Mouse (Mus musculus) lung, postnatal 0 days (tissue): ENCODE results near the gene Mlph. TPM values are rescaled to one million over a fixed set of nuclear protein-coding genes. Genes with fewer than 3 reads are reported as not detected.

ENCODE experiments used
- ATAC-seq: fragments of 200-750 bp; cut with Nextera tagmentation; 2 replicates; pipeline ENCODE4 v1.8.0; 2017; ENCODE audit warnings: moderate library complexity
- DNase-seq: peaks from one replicate; pipeline ENCODE4 v3.0.0-alpha.2; 2016; ENCODE audit warnings: low spot score
- H3K27ac ChIP-seq: fragments of 300-500 bp; sonication (generic); 2 replicates; pipeline ENCODE4 v1.5.1; 2014; ENCODE audit warnings: antibody characterized with exemption, mild to moderate bottlenecking, low read length, mixed read lengths
- H3K27me3 ChIP-seq: fragments of 300-500 bp; sonication (generic); replicated peaks from 2 replicates; pipeline ENCODE4 v1.6.1; 2014; ENCODE audit warnings: low read length, mixed read lengths; ENCODE audit not compliant: insufficient read depth
- H3K36me3 ChIP-seq: fragments of 300-500 bp; sonication (generic); 2 replicates; pipeline ENCODE4 v1.6.1; 2014; ENCODE audit warnings: low read length, mixed read lengths; ENCODE audit not compliant: insufficient read depth
- H3K4me1 ChIP-seq: fragments of 300-500 bp; sonication (generic); 2 replicates; pipeline ENCODE4 v1.6.1; 2014; ENCODE audit warnings: antibody characterized with exemption, low read depth, low read length, mixed read lengths; ENCODE audit not compliant: insufficient read depth
- H3K4me2 ChIP-seq: fragments of 300-500 bp; sonication (generic); replicated peaks from 2 replicates; pipeline ENCODE4 v1.6.1; 2014; ENCODE audit warnings: low read depth, mild to moderate bottlenecking, low read length, moderate library complexity, mixed read lengths
- H3K4me3 ChIP-seq: fragments of 300-500 bp; sonication (generic); 2 replicates; pipeline ENCODE4 v1.5.1; 2014; ENCODE audit warnings: low read depth, low read length
- H3K9ac ChIP-seq: fragments of 300-500 bp; sonication (generic); replicated peaks from 2 replicates; pipeline ENCODE4 v1.6.1; 2014; ENCODE audit warnings: low read depth, mild to moderate bottlenecking
- H3K9me3 ChIP-seq: fragments of 300-500 bp; sonication (generic); 2 replicates; pipeline ENCODE4 v1.6.1; 2016; ENCODE audit warnings: low read length, mixed read lengths
- CTCF ChIP-seq: IDR thresholded peaks from 2 replicates; pipeline ENCODE4 v1.5.1; 2016; ENCODE audit warnings: antibody characterized with exemption, mild to moderate bottlenecking
- EP300 ChIP-seq: IDR thresholded peaks from 2 replicates; pipeline ENCODE4 v1.6.1; 2016; ENCODE audit warnings: antibody characterized with exemption, mild to moderate bottlenecking, control low read depth
- WGBS: fragments of 180-500 bp; shearing (Covaris S2); extraction: QIAGEN DNeasy Blood & Tissue Kit; methylation state at CpG from one replicate; pipeline ENCODE4 v1.1.7; 2014; 5-methylcytosine and 5-hydroxymethylcytosine counted together
- polyA plus RNA-seq: library from polyadenylated mRNA; unstranded; fragments of >200 nt; fragmentation: Nextera tagmentation; extraction: Ambion mirVana; gene quantifications from 2 replicates; pipeline ENCODE4 v1.2.1, GENCODE M21; 2015

Mlph gene
- polyA plus RNA-seq, 1 experiment from 2014 or later = 2.7 TPM

DNA sequence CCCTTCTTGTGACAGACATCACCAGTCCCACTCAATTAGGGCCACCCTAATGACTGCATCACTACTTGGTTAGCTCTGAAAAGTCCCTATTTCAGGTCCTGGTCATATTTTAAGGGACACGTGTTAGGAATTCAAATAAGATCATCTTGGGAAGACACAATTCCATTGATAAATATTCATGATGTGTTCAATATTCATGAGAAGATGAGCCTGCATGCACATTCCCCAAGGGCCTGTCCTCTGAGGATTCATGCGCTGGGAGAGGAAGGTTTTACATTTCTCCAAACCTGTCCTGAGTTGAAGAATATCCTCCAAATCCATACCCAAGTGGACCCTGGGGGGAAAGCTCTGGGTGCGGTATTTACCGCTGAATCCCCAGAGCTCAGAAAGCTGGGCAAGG, 61.1 kb downstream of the Mlph start:
- 94% methylated on average over 4 of the region's 4 CpGs for WGBS
- no peaks in the 10 kb centered on the region for H3K27me3 ChIP-seq
- DNase-seq (no peak), ATAC-seq (no peak)
- no peak overlapping the region for H3K9ac ChIP-seq
- H3K36me3 ChIP-seq = no peaks in the 10 kb centered on the region
- H3K4me2 ChIP-seq = no peak overlapping the region
- no peak overlapping the region for H3K4me3 ChIP-seq
- H3K9me3 ChIP-seq = no peaks in the 10 kb centered on the region
- H3K4me1 ChIP-seq = no peaks in the 10 kb centered on the region
- no peak for TF ChIP-seq CTCF
- TF ChIP-seq EP300 = no peak
- H3K27ac ChIP-seq = no peak overlapping the region

- Histone ChIP-seq H3K27me3 (no peaks in the 10 kb centered on the region), H3K4me3 (no peak overlapping the region), H3K9me3 (no peaks in the 10 kb centered on the region), H3K36me3 (no peaks in the 10 kb centered on the region), H3K9ac (no peak overlapping the region), H3K4me2 (no peak overlapping the region), H3K4me1 (no peaks in the 10 kb centered on the region), H3K27ac (no peak overlapping the region)
- TF ChIP-seq CTCF (no peak), EP300 (peak; percentile 70)
- ATAC-seq (peak; percentile 86), DNase-seq (peak; percentile 89)
- WGBS = 53% methylated on average over 10 of the region's 10 CpGs
These were observed 65.9 kb downstream of the Mlph start for GRCm38 (mm10) chr1:90980638-90981330.

DNA sequence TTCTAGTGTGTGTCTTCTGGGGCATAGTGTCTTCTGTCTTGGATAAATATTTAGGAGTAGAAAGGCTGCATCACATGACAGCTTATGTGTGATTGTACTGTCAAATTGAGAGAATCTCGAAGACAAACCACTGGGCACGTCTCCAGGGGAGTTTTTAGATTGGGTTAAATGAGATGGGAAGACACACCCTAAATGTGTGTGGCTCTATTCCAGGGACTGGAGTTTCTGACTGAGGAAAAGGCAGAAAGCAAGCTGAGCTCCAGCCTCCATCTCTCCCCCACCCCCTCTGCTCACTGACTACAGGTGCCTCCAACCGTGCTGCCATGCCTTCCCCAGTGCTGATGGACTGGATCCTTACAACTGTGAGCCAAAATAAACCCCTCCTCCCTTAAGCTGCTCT, 66.5 kb downstream of the Mlph start:
- H3K9me3 ChIP-seq = no peaks in the 10 kb centered on the region
- no peak overlapping the region for H3K4me2 ChIP-seq
- ATAC-seq (no peak), DNase-seq (no peak)
- H3K27me3 ChIP-seq = no peaks in the 10 kb centered on the region
- no peak for TF ChIP-seq EP300
- no peak for TF ChIP-seq CTCF
- no peaks in the 10 kb centered on the region for H3K4me1 ChIP-seq
- H3K4me3 ChIP-seq = no peak overlapping the region
- H3K27ac ChIP-seq = no peak overlapping the region
- H3K9ac ChIP-seq = no peak overlapping the region
- no peaks in the 10 kb centered on the region for H3K36me3 ChIP-seq
- 43% methylated on average over 3 of the region's 3 CpGs for WGBS

DNA sequence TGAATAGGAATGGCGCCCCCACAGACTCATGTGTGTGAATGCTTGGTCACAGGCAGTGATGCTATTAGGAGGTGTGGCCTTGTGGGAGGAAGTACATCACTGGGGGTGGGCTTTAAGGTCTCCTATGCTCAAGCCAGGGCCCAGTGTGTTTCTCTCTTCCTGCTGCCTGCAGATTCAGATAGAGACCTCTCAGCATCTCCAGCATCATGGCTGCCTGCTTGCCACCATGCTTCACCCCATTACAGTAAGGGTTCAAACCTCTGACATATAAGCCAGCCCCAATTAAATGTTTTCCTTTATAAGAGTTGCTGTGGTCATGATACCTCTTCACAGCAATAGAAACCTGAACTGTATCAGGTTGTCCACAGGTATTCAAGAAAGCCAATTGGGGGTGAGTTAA, 81.0 kb downstream of the Mlph start:
- no peak overlapping the region for H3K9ac ChIP-seq
- no peak overlapping the region for H3K27ac ChIP-seq
- ATAC-seq = no peak
- no peaks in the 10 kb centered on the region for H3K27me3 ChIP-seq
- no peak for TF ChIP-seq CTCF
- TF ChIP-seq EP300 = no peak
- H3K4me2 ChIP-seq = no peak overlapping the region
- no peaks in the 10 kb centered on the region for H3K36me3 ChIP-seq
- DNase-seq = no peak
- no peak overlapping the region for H3K4me3 ChIP-seq
- peaks cover 8% of the 10 kb centered on the region for H3K4me1 ChIP-seq
- no peaks in the 10 kb centered on the region for H3K9me3 ChIP-seq
- 95% methylated on average over 1 of the region's 1 CpGs for WGBS

GRCm38 (mm10) chr1:90997136-90997535, 82.3 kb downstream of the Mlph start:
- no peaks in the 10 kb centered on the region for H3K36me3 ChIP-seq
- H3K27ac ChIP-seq = no peak overlapping the region
- H3K9ac ChIP-seq = no peak overlapping the region
- no peak overlapping the region for H3K4me3 ChIP-seq
- DNase-seq = no peak
- TF ChIP-seq CTCF (no peak), EP300 (no peak)
- no peaks in the 10 kb centered on the region for H3K27me3 ChIP-seq
- H3K4me1 ChIP-seq = peaks cover 13% of the 10 kb centered on the region
- 43% methylated on average over 4 of the region's 4 CpGs for WGBS
- ATAC-seq = no peak
- H3K9me3 ChIP-seq = no peaks in the 10 kb centered on the region
- no peak overlapping the region for H3K4me2 ChIP-seq

GRCm38 (mm10) chr1:90997641-90998040, 82.8 kb downstream of the Mlph start:
- H3K9me3 ChIP-seq = no peaks in the 10 kb centered on the region
- H3K36me3 ChIP-seq = no peaks in the 10 kb centered on the region
- no peak for ATAC-seq
- WGBS = 85% methylated on average over 5 of the region's 5 CpGs
- peak overlapping the region; percentile 89; the same call in 1 of the 2 replicates for H3K4me2 ChIP-seq
- H3K27me3 ChIP-seq = no peaks in the 10 kb centered on the region
- H3K4me1 ChIP-seq = peaks cover 13% of the 10 kb centered on the region
- no peak overlapping the region for H3K4me3 ChIP-seq
- TF ChIP-seq CTCF (no peak), EP300 (no peak)
- no peak for DNase-seq
- H3K9ac ChIP-seq = no peak overlapping the region
- no peak overlapping the region for H3K27ac ChIP-seq
